Mouse (Mus musculus) ES-E14 (cell line): ENCODE measurements at regions not wholly inside any gene's neighbourhood (a gene's known extent, or its start where the extent isn't known, plus 50 kb on each side); places are given as distances from the start of the nearest gene placed in this dataset.

Experiments used
- DNase-seq: peaks from one replicate; pipeline ENCODE4 v3.0.0-alpha.2; 2013; ENCODE audit warnings: low read depth, low spot score
- H3K27ac ChIP-seq: 2 replicates; pipeline ENCODE4 v1.5.1; 2012; ENCODE audit warnings: low read depth, mild to moderate bottlenecking, low read length, moderate library complexity, mixed read lengths; ENCODE audit not compliant: poor library complexity, insufficient read depth, severe bottlenecking
- H3K36me3 ChIP-seq: 2 replicates; pipeline ENCODE4 v1.6.1; 2012; ENCODE audit warnings: mild to moderate bottlenecking, low read length, moderate library complexity, mixed read lengths; ENCODE audit not compliant: control insufficient read depth, poor library complexity, insufficient read depth, severe bottlenecking
- H3K4me1 ChIP-seq, 2 experiments: fragments of 150-350 bp in 1 of 2; sonication (generic) in 1 of 2; 2 replicates each; pipeline ENCODE4 v1.6.1; 2012; ENCODE audit warnings: low read length in 2 of 2, mild to moderate bottlenecking in 1 of 2, mixed read lengths in 1 of 2; ENCODE audit not compliant: control insufficient read depth in 2 of 2, insufficient read depth in 2 of 2, poor library complexity in 1 of 2
- H3K4me3 ChIP-seq, 2 experiments: fragments of 150-350 bp in 1 of 2; sonication (generic) in 1 of 2; 2 replicates each; pipeline ENCODE4 v1.5.1; 2012; ENCODE audit warnings: low read length in 2 of 2, low read depth in 1 of 2, mild to moderate bottlenecking in 1 of 2, mixed read lengths in 1 of 2; ENCODE audit not compliant: insufficient read depth in 1 of 2, poor library complexity in 1 of 2, severe bottlenecking in 1 of 2
- H3K9ac ChIP-seq: 2 replicates; pipeline ENCODE4 v1.6.1; 2012; ENCODE audit warnings: low read depth, mild to moderate bottlenecking, low read length, mixed read lengths; ENCODE audit not compliant: poor library complexity, insufficient read depth, severe bottlenecking
- H3K9me3 ChIP-seq: fragments of 150-350 bp; sonication (generic); 2 replicates; pipeline ENCODE4 v1.6.1; 2012; ENCODE audit warnings: low read depth, mild to moderate bottlenecking, low read length; ENCODE audit not compliant: control insufficient read depth, insufficient read depth
- CHD2 ChIP-seq: IDR thresholded peaks from 2 replicates; pipeline ENCODE4 v1.6.1; 2014; ENCODE audit warnings: mild to moderate bottlenecking, low read depth, low read length, inconsistent platforms
- HCFC1 ChIP-seq: IDR thresholded peaks from 2 replicates; pipeline ENCODE4 v1.6.1; 2012; ENCODE audit warnings: low read length, inconsistent platforms, borderline replicate concordance; ENCODE audit not compliant: insufficient read depth
- MAFK ChIP-seq: IDR thresholded peaks from 2 replicates; pipeline ENCODE4 v1.6.1; 2014; ENCODE audit warnings: mild to moderate bottlenecking, low read depth, low read length, inconsistent platforms; ENCODE audit not compliant: insufficient read depth
- ZC3H11A ChIP-seq: IDR thresholded peaks from 2 replicates; pipeline ENCODE4 v1.6.1; 2012; ENCODE audit warnings: low read depth, mild to moderate bottlenecking, inconsistent platforms, low read length, borderline replicate concordance
- ZNF384 ChIP-seq: IDR thresholded peaks from 2 replicates; pipeline ENCODE4 v1.6.1; 2012; ENCODE audit warnings: low read depth, low read length, inconsistent platforms
- in situ Hi-C, 2 experiments: fragments of 600-800 bp; cut with MboI; formaldehyde crosslinking; loops; one replicate each; pipeline ENCODE4 v1.15.1; 2025; ENCODE audit warnings: low sequenced_read_pairs in 2 of 2, inconsistent platforms in 1 of 2; ENCODE audit not compliant: unreplicated experiment in 2 of 2

DNA sequence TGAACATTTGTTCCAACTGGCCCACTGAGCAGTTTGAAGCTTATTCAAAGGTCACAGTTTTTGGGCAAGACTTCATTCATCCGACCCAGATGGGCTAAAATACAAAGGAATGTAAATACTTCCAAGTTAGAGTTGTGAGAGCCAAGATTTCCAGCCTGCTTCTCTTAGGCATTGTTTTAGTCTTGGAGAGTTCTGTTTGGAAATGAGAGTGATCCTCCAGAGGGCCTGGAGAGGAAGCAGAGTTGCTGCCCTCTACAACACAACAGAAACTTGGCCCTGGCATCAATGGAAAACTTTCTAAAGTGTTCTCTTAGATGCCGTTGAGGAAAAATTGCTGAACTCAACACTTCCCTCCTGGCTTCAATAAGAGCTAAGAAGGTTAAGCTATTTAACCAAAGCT is 332.1 kb downstream of the Btg1 start:
- in situ Hi-C loops, result no loop called here
- Histone ChIP-seq H3K36me3 (no peaks in the 10 kb centered on the region), H3K9me3 (no peaks in the 10 kb centered on the region), H3K27ac (no peak overlapping the region), H3K4me3 (no peak overlapping the region), H3K9ac (no peak overlapping the region), H3K4me1 (no peaks in the 10 kb centered on the region)
- DNase-seq, result no peak
- TF ChIP-seq ZC3H11A, result no peak
- TF ChIP-seq MAFK, result no peak
- no peak for TF ChIP-seq HCFC1
- TF ChIP-seq ZNF384, result no peak

DNA sequence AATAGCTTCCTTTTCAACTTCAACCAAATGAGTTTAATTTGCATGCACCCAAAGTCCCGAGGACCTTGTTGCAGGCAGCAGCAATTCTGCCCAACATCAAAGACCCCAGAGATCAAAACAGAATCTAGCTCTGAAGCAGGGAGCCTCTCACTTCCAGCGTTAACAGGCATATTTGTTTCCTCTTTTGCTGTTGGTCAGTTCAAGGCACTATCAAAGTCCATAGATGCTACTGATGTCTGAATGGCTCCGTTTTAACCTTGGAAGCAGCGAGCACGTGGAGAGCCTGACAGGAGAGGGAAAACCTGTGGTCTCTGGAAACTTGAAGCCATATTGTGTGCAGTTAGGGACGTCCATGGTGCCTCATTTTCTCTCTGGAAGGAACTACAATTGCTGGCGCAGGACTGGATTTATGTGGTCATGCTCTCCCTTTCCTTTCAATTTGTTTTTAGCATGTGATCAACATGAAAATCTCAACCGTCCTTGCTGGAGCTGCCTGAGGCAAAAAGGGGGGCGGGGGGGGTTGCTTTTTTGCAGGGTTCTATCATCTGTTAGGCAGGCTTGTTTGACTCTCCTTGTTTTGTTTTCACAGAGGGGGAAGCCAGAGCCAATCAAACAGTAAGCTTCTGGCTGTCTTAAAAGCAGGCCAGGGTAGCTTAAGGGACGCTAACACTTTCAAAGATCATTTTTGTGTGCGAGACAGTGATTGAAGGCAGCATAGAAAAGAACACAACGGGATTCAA is 338.4 kb downstream of the Btg1 start:
- Histone ChIP-seq H3K4me1 (no peaks in the 10 kb centered on the region), H3K9ac (no peak overlapping the region), H3K36me3 (no peaks in the 10 kb centered on the region), H3K4me3 (no peak overlapping the region), H3K27ac (no peak overlapping the region), H3K9me3 (no peaks in the 10 kb centered on the region)
- in situ Hi-C loops, result no loop called here
- no peak for DNase-seq
- no peak for TF ChIP-seq HCFC1
- TF ChIP-seq ZC3H11A, result no peak
- TF ChIP-seq CHD2, result no peak
- no peak for TF ChIP-seq MAFK
- TF ChIP-seq ZNF384, result no peak

- Histone ChIP-seq H3K4me1 (no peaks in the 10 kb centered on the region), H3K27ac (no peak overlapping the region), H3K4me3 (no peak overlapping the region), H3K36me3 (no peaks in the 10 kb centered on the region), H3K9ac (no peak overlapping the region), H3K9me3 (no peaks in the 10 kb centered on the region)
- no peak for TF ChIP-seq ZNF384
- TF ChIP-seq MAFK, result no peak
- no peak for TF ChIP-seq CHD2
- no peak for TF ChIP-seq ZC3H11A
- no peak for TF ChIP-seq HCFC1
- DNase-seq, result no peak
- in situ Hi-C loops, result no loop called here
Observed at GRCm38 (mm10) chr10:96955776-96956448, 339.1 kb downstream of the Btg1 start.

DNA sequence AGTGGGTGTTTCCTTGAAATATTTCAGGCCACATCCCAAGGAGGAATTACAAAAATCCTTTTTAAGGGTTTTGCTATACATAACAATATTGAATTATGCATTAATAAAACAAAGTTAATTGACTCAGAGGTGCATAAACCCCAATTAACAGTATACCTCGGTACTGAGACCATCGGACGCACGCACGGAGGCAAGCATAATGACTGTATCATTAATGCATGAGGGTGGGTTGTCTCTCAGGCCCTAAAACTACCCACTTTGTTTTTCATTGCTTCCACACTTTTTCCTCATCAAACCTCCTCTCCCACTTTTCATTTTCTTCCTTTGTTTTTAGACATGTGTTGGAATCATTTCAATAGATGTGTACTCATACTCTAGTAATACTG is 339.6 kb downstream of the Btg1 start:
- Histone ChIP-seq H3K4me3 (no peak overlapping the region), H3K36me3 (no peaks in the 10 kb centered on the region), H3K9ac (no peak overlapping the region), H3K9me3 (no peaks in the 10 kb centered on the region), H3K4me1 (no peaks in the 10 kb centered on the region), H3K27ac (no peak overlapping the region)
- DNase-seq, result no peak
- in situ Hi-C loops, result no loop called here
- TF ChIP-seq ZNF384 (no peak), ZC3H11A (no peak)

DNA sequence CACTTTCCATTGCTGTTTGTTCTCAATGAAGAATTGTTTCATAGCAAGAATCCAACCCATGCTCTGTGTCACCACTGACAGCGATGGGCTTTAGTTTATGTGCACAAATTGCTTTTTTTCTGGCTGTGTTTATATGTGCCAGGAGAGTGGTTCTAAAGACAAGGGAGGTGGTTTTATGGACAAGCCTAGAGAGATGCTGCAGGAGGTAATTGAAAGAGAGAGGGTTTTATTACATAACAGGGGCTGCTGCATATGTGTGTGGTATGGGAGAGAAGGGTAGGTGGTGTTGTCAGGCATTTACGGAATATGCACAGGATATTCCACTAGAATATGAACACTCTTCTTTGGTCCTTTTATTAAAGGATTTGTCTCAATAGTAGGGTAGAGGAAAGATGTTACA is 340.2 kb downstream of the Btg1 start:
- no peak for TF ChIP-seq CHD2
- TF ChIP-seq ZC3H11A, result no peak
- in situ Hi-C loops, result no loop called here
- Histone ChIP-seq H3K9ac (no peak overlapping the region), H3K36me3 (no peaks in the 10 kb centered on the region), H3K9me3 (no peaks in the 10 kb centered on the region), H3K4me1 (no peaks in the 10 kb centered on the region), H3K4me3 (no peak overlapping the region), H3K27ac (no peak overlapping the region)
- no peak for DNase-seq
